Mouse (Mus musculus): ENCODE measurements at regions not wholly inside any gene's neighbourhood (a gene's known extent, or its start where the extent isn't known, plus 50 kb on each side); places are given as distances from the start of the nearest gene placed in this dataset.

GRCm38 (mm10) chr4:110121447-110121846 lies 143.6 kb downstream of the Dmrta2 start:
- DNase-seq (ENCODE audit: extremely low spot score, low read depth, low spot score) = no peak

DNA sequence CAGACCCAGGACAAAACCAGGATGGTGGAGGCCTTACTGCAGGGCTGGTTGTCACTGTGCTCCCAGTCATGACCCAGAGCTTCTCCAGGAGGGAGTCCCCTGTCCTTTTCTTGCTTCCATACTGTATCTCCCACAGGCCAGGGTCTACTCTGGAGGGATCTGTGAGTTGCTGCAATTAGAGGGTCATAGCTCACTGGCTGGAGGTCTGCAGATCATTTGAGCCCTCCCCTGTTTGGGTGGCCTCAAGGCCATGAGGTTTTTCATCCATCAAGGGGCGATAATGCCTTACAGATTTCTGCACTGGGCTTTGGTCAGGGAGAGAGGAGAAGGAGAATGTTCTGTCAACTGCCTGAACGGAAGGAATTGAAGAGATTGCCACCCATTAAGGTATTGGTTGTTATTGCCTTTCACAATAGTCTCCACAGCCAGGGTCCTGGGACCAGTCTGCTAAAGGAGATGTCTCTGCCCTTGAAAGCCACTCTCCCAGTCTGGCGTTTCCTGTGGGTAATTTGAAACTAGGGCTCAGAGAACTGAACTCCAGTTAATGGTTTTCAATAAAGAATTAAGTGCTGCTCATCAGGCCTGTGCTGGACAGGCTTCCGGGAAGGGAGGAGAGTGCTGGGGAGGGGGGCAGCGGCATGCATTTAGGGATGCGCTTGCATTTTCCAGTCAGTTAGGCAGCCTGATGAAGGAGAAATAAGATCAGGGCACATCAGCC lies 147.4 kb downstream of the Dmrta2 start:
- peak; percentile 69 for DNase-seq (ENCODE audit: extremely low spot score, low read depth, low spot score)

DNA sequence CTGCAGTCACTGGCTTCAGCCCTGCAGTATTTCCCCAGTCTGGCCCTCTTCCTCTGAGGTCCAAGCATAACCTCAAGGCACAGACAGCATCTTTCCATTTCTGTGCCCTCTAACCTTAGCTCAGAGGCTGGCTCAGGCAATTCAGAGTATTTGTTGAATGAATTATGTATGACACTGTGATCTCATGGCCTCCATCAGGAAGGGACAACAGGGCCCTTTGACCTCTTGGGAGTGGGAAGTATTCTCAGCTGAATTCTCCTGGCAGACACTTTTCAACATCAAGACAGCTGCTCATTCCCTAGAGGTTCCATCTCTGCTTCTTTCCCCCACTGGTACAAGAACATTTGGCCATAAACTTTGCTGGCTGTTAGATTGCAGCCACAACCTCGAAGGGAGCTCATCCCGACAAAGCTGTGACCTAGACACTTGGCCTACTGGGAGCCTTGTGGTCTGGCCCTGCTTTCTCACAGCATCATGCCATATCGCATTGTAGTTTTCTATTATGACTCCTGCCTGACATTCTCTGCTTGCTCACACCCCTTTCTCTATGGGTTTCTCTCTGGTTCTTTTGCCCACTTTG lies 150.2 kb downstream of the Dmrta2 start:
- no peak for DNase-seq (ENCODE audit: extremely low spot score, low read depth, low spot score)

DNA sequence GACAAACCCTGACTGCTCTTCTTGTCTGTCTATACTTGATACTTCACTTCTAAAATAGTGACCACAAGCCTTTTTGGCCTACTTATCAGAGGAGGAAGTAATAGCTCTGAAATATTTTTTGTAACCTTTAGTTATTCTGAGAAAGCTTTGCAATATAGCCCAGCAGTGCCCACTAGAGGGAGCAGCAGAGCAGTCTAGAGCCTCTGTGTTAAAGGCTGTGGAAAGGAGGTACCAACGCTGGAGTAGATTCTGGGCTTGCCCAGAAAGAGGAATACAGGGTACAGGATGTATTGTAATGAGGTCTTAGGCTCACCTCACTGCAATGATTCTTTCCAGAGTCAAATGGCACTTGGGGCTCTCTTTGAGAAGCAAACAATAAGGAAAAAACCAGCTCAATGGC lies 151.1 kb downstream of the Dmrta2 start:
- no peak for DNase-seq (ENCODE audit: extremely low spot score, low read depth, low spot score)

DNA sequence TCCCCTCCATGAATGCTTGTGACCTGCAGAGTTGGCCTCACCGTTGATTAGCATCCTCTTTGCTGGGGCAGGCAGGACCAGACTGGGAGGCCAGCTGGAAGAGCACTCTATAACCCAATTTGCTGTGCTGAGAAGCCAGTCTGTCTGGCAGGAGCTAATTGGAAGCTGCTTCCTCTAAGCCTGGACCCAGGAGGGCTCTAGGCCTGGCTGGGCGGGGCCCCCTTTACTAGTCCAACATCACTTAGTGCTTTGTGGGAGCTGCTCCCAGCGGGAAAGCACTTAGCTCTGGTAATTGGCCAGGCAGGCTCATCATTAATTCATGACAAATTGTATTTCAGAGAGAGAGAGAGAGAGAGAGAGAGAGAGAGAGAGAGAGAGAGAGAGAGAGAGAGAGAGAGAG lies 151.7 kb downstream of the Dmrta2 start:
- no peak for DNase-seq (ENCODE audit: extremely low spot score, low read depth, low spot score)

DNA sequence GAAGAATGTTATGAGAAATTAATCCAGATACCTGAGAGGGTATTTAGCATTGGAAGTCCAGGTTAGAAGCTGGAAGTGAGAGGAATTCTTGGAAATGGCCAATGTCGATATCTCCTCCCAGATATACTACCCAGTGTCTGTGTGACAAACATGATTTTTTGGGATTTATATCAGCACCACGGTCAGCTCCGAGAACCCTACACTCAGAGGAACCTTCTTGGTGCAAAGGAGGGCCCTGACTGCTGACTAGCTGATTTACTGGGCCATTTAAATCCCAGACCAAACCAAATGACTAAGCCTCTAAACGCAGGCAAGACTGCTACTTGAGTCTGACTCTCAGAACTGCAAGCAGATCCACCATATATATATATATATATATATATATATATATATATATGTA lies 154.2 kb downstream of the Dmrta2 start:
- DNase-seq (ENCODE audit: extremely low spot score, low read depth, low spot score) = no peak

DNA sequence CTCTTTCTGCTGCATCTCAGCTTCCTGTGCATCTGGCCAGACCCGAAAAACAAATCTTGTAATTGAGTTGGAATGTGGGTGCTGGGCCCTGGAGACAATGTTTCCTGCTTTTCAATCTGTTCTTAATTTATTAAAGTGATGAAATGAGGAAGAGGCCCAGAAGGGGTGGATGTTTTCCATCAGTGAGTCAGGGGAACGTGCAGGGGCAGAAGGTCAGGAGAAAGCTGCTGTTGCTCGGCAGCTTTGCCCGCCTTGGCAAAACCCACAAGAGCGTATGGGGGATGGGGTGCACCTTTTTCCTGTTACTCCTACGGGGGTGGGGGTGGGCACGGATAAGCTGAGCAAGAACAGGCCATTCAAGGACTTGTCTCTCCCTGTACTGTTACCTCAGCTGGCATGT lies 156.2 kb downstream of the Dmrta2 start:
- DNase-seq (ENCODE audit: extremely low spot score, low read depth, low spot score) = peak; percentile 67

GRCm38 (mm10) chr4:110145229-110145628 lies 167.4 kb downstream of the Dmrta2 start:
- no peak for DNase-seq (ENCODE audit: extremely low spot score, low read depth, low spot score)

DNA sequence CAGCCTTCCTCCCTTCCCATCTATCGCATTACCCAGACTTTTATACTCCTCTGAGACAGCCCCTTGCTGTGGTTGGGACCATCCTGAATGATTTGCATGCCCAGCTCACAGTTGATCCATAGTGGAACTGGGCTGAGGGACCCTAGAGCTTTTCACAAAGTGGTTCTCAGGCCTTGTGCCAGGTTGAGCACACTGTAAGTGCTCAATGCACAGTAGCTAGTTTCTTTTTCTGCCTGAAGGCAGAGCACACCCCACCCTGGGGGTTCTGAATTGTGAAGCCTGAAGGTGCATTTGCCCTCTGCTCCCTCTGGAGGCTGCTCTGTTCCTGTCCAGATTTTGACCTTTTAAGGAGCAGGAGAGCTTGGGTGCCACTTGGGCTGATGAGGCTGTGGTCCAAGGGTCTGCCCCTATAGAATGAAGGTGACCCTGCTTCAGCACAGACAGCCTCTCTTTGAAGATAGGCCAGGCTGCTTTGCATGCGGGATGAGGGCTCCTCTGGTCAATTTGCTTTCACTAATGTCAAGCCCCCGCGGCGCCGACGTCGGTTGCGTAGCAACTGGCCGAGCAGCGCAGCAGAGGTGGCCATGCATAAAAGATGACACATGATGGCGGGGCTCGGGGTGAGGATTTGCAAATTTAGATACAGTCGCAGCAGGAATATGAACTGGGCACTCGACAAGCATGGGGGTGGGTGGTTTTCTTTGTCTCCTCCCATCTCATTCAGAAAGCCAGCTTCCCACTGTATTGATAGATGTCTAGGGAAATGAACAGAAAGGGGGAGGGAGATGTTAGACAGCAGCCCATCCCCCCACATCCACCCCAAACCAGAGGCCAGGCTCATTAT lies 174.5 kb downstream of the Dmrta2 start:
- no peak for DNase-seq (ENCODE audit: extremely low spot score, low read depth, low spot score)

Measured in hindlimb bud, embryonic 11.5 days (tissue).